In the genomic region with DNA sequence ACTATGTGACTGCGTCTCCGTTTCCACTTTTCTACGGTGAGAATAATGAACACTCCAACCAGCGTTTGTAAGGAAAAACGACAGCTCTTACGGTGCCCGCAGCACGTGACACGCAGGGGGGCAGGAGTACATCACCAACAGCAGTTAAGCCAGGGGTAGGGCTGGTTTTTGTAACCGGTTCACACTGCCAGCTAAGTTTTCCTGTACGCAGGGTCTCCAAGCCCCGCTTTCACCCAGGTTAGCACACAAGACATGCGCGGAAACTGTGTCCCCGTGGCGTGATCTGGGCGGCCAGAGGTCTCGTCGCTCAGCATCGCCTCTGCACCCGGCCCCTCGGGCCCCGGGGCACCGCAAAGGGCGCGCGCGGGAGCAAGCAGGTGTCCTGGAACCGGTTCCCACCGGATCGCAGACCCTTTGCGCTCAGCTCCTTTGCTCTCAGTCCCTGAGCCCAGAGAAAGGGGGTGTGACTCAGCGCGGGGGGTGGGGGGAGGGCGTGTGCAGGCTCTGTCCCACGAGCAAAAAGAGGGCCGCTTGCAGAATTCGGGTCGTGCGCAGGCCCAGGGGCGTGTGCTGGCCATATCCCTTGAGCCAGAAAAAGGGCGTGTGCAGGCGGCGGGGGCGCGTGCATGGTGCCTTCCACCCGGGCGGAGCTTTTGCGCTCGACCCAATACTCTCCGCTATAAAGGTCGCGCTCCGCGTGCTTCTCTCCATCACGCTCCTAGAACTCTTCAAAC, we compare ENCODE assay signal across 7 mouse cellular contexts. TPM values are rescaled to one million over a fixed set of nuclear protein-coding genes. Genes with fewer than 3 reads are reported as not detected.
DNase-seq lines count a peak whose midpoint lies in the region; ATAC-seq and TF ChIP-seq lines count a peak whose summit lies in the region.

TSS of gene Mt2 (plus strand) at position 590 of the 734 bp plus-strand sequence.

- in situ Hi-C loops in Patski (cut with MboI; ENCODE audit: low pct_unique_long_range_greater_than_20kb) = no loop called here

- TF ChIP-seq CTCF in Patski (IDR thresholded peaks at IDR 0.05) = no peak

- no peak for ATAC-seq in Patski
- peak; percentile 57 for ATAC-seq in frontal cortex, adult (ENCODE audit: low TSS enrichment)
- ATAC-seq in hematopoietic stem cell, adult 5-6 weeks (replicated peaks in 1 of 2; ENCODE audit: insufficient read depth in 1 of 2, low FRiP score in 2 of 2, low TSS enrichment in 1 of 2, low read depth in 1 of 2, poor library complexity in 2 of 2, severe bottlenecking in 2 of 2) = peak; percentile 38 to 74

- no peak for DNase-seq in Patski (ENCODE audit: low read depth, low spot score)
- peak; percentile 40 to 52 for DNase-seq in cerebellum, adult 18-20 months
- peak; percentile 80 for DNase-seq in layer of hippocampus, adult 9-11 months
- DNase-seq in lung, postnatal 10 days = peak; percentile 76
- peak; percentile 73 for DNase-seq in right cerebral cortex, adult 18-20 months

- CTCF ChIA-PET in Patski (lab: Charles Lee) = interaction anchor here (0.6 to 3.9 kb wide), 4 partner anchors 11 to 167 kb away, joined by 3 to 15 read pairs (median 6); no protein-coding TSS in a partner anchor

- H3K27me3 ChIP-seq in Patski = no peaks in the 10 kb centered on the region

- POLR2A ChIA-PET in Patski (lab: Charles Lee) = interaction anchor here (0.5 to 1.4 kb wide), 3 partner anchors 10 to 53 kb away, joined by 3 to 4 read pairs (median 3); no protein-coding TSS in a partner anchor

RNA-seq across cellular contexts. Expression of gene Mt2, which starts in this region (rescaled TPM):
- polyA plus RNA-seq in Patski (2021) = 92.3 TPM
- total RNA-seq in hematopoietic stem cell, adult 5-6 weeks (2017) = 4.9 and 52.7 TPM in 2 replicates
